Mouse (Mus musculus): ENCODE measurements around the gene Cfap97.
A peak's percentile ranks its signal among the peaks of the same experiment; 100 is the strongest.
"Not testable (repeated sequence)": the region's sequence is repeated elsewhere in the genome, so short reads cannot be mapped to it uniquely, and the experiment has no call there.

Gene Cfap97

GRCm38 (mm10) chr8:46225501-46225900 lies 73.9 kb downstream of the Cfap97 start:
- no peak for DNase-seq (ENCODE audit: extremely low read depth, low read depth)

DNA sequence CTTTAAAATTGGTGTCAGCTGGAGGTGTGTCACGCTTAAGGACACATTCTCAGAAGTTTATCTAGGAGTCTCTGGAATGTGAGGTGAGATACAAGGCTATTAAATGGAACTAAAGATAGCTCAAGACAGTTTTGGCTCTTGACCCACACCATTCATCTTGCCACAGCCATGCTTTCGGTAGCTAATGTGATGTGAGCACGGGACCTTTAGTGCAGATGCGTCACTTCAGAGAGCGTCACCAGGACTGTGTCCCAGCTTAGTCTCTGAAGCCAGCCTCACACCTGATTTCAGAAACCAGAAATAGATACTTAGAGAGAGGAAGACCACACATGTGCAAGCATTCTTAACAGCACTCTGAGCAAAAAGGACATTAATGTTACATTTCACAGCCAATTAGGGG lies 75.1 kb downstream of the Cfap97 start:
- no peak for DNase-seq (ENCODE audit: extremely low read depth, low read depth)

DNA sequence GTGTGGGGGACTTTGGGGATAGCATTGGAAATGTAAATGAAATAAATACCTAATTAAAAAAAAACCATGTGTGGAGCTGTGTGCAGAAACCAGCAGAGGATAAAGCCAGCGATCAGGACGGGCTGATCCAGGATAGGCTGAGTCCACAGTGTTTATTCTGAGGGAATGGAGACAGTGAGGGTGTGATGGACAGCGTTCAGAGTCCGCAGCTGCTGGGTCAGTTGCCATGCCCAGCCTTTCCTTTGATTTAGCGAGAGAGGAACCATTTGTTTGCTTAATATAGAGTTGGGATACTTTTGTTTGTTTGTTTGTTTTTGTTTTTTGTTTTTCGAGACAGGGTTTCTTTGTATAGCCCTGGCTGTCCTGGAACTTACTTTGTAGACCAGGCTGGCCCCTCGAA lies 80.4 kb downstream of the Cfap97 start:
- DNase-seq (ENCODE audit: extremely low read depth, low read depth), result not testable (repeated sequence)

DNA sequence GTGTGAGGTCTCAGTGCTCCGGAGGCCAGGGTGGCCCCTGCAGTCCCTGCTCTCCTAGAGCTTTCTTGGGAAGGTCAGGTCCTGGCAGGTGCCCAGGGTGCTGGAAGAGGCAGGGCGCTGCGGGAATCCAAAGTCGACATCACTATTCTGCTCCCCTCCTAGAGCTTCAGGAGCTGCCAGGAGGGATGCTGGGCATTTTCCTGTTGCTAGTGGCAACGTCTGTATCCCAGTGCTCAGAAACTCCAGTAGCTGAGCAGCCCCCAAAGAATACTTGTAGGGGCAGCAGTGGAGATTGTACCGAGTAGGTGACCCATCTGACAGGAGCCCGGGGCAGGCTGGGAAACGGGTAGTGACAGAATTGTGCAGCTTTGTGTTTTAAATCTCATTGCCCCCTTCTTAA lies 81.2 kb downstream of the Cfap97 start:
- no peak for DNase-seq (ENCODE audit: extremely low read depth, low read depth)

GRCm38 (mm10) chr8:46234736-46235135 lies 83.2 kb downstream of the Cfap97 start:
- no peak for DNase-seq (ENCODE audit: extremely low read depth, low read depth)

DNA sequence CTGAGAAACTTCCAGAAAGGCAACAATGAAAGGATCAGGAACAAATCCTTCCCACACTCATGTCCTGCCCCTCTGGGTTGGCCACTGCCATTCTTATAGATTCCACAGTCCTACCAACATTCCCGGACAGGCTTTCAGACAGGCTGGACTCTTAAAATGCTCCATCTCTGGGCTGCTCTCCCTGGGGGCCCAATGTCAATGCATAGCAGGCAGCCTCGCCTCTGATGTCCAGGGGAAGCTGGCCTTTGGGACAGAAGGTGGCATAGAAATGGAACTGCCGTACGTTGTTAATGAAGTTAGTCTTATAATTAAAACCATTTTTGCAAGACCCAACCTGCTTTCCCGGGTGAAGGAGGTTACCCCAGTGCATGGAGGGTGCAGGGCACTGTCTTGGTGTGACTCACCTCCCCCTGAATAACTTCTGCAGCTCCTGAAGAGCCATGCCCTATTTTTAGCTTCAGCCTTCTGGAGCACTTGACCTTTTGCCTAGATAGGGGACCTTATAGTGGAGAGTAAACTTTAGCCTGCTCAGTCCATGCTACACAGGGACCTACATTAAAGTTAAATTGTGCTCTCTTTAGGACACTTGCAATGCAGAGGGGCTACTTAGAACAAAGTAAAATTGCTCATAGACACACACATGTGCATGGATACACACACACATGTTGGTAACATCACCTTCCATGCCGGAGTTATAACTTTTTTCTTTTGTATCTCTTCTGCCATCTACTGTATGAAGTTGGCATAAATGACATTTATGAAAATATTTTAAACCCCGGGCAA lies 85.1 kb downstream of the Cfap97 start:
- no peak for DNase-seq (ENCODE audit: extremely low read depth, low read depth)

DNA sequence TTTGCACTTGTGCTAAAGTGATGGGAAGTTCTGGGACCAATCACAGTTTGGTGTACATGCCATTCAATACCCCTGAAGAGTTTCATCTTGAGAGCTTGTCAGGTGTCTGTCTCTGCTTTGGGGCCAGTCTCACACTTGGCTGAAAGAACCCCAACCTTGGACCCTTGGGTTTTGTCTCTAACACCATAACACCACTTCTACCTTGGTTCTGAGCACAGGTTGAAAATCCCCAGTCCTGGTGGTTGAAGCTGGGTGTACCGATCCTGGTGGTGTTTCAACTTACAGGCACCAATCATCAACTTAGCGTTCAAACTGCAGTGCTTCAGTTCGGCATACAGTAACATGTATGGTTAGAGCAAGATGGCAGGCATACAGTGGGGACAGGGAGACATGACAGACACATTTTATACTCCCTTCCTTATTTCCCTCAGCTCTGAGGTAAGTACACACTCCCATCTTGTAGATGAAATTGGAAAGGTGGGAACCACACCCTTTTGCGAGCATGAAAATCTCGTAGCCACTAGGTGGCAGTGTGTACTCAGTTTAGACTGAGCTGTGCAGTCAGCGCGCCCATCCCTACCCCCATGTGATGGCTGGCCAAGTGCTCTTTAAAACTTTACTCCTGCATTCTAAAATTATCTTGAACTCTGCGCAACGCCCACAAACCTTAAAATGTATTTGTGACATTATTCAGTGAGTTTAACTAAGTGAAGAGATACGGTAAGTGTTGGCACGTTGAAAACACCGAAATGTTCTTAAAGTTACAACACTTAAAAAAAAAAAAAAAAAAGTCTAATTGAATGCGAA lies 90.2 kb downstream of the Cfap97 start:
- DNase-seq (ENCODE audit: extremely low read depth, low read depth), result peak; percentile 70

GRCm38 (mm10) chr8:46242946-46243345 lies 91.4 kb downstream of the Cfap97 start:
- no peak for DNase-seq (ENCODE audit: extremely low read depth, low read depth)

Data from MEL-GATA-1-ER (cell line).